Mouse (Mus musculus): Measurements from ENCODE around the gene Klf11. TPM values are rescaled to one million over a fixed set of nuclear protein-coding genes. Genes with fewer than 3 reads are reported as not detected.

The Klf11 gene
- total RNA-seq, 2 experiments from 2014 or later: 7.9 to 11.8 TPM

DNA sequence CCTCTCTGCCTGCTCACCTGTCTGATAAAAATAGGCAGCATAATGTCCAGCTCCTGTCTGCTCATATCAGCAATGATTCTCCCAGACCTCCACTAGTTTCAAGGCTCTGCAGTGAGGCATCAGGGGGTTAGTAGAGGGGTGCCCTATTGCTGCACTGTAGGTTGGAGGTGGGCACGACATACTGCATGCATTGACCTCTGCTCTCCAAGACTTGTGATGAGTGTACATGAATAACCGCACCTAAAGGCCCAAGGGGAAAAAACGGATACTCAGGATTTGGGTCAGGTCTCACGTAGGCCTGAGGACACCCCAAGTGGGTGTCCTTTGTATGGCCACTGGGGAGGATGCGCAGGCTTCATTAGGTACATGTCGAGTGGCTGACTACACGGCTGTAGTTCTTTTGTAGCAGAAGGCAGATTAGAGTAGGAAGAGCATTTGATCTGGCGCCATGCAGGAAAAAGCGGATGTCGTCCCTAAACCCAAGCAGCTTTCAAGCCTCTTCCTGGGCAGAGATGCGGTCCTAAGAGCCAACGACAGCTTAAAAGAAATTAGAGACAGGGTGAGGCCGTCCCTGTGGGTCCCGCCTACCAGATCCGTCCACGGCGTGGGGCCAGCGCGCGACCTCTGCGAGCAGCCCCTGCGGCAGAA lies 535 bp upstream of the Klf11 start:
- no peak for ATAC-seq (replicated peaks; ENCODE audit: low FRiP score, poor library complexity, severe bottlenecking)

DNA sequence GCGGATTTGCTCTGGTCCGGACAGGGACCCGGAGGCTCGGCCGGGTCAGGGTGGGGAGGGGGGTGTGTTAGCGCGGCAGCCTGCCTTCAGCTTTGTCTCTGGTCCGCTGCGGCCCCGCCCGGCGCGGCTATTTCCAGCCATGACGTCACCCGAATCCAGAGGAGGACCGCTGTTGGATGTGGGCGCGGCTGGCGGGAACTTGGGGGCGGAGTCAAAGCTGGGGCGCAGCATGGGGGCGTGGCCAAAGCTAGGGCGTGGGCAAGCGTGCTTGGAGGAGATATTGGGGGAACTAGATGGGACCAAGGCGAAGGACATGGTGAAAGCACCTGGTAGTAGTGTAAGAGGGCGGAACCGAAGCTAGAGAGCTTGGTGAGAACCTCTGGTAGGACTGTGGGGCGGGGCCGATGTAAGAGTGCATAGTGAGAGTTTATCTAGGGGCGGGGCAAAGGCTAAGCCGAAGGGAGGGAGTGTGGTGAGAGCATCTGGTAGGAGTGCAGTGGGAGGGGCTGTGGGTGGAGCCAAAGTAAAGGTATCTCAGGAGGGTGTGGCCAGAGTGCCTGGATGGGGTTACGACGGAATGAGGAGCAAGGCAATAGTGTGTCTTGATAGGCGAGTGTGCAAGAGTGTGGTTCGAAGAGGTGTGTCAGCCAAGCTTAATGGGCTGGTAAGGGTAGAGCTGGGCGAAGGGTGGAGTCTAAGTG lies 718 bp downstream of the Klf11 start:
- ATAC-seq (replicated peaks; ENCODE audit: low FRiP score, poor library complexity, severe bottlenecking): peak; percentile 81

DNA sequence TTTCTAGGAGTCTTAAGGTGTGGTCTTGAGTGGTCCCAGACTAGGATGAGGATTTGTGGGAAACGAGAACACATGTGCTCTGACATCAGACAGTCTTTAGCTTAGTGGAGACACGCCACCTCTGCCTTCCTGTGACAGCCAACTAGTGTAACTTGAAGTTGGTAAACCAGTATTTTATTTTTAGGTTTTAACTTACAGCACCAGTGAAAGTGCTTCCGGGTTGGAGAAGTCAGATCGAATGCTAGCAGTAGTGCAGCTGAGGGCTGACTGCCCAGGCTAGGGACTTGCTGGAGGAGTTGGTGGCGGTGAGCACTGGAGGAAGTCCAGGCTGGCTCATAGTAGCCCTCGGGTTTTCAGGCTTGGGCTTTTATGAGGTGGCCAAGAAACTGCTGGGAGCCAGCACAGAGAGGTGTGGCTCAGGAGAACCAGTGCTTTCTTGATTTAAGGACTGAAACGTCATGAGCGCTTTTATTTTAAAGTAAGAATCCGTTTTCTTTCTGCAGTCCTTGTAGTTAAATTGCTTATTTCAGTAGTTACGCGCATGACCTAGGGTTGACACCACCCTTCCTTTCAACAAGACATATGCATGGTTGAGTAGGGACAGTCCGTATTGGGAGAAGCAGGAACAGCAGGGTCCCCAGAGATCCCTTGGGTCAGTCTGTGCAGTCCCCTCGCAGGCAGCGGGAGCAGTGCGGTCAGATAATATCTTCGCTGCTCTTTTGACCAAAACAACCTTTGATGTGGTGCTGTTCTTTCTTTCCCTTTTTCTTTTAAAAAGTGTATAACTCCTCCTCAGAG lies 3.2 kb downstream of the Klf11 start:
- ATAC-seq (replicated peaks; ENCODE audit: low FRiP score, poor library complexity, severe bottlenecking): no peak

DNA sequence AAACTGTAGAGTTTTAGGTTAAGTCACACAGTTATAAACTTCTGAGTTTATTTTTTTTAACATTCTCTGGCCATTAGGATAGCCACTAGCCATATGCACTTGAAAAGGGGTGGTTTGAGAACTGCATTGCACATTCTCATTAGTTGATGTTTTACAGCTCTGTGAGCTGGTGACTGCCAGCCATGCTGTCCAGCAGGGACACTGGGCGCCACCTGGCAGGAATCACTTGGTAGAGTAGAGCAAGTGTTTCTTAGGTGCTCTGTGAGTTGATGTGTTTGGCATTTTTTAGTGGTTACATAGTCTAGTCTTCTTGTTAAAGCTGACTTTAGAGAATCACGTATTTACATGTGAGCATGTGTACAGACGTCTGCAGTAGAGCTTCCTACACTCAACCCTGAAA lies 5.4 kb downstream of the Klf11 start:
- no peak for ATAC-seq (replicated peaks; ENCODE audit: low FRiP score, poor library complexity, severe bottlenecking)

DNA sequence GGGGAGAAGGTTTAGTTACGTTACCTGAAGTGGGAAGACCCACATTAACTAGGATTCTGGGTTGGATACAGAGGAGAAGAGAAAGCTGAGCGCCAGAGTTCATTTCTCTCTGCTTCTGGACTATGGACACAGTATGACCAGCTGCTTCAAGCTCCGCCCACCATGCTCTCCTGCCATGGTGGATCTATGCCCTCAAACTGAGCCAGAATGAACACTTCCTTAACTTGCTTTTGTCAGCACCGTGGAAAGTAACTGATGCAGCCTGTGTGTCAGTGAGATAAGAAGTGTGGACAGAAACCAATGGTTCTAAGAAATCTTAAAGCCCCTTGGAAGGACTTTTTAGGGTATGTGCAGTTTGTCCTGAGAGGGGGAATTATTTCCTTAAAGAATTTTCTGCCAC lies 7.9 kb downstream of the Klf11 start:
- ATAC-seq (replicated peaks; ENCODE audit: low FRiP score, poor library complexity, severe bottlenecking): no peak

DNA sequence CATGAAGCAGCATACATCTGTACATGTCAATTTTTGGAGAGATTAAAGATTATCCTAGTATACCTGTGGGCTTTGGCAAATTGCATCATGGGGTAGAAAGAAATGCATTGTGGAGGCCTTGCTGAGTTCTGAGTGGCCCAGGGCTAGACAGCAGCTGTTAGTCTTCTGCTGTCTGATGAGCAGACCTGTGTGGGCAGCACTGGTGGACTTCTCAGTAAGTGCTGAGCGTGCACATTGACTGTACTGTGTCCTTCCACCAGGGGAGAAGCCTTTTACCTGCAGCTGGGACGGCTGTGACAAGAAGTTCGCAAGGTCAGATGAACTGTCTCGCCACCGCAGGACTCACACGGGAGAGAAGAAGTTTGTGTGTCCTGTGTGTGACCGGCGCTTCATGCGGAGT lies 8.8 kb downstream of the Klf11 start:
- no peak for ATAC-seq (replicated peaks; ENCODE audit: low FRiP score, poor library complexity, severe bottlenecking)

DNA sequence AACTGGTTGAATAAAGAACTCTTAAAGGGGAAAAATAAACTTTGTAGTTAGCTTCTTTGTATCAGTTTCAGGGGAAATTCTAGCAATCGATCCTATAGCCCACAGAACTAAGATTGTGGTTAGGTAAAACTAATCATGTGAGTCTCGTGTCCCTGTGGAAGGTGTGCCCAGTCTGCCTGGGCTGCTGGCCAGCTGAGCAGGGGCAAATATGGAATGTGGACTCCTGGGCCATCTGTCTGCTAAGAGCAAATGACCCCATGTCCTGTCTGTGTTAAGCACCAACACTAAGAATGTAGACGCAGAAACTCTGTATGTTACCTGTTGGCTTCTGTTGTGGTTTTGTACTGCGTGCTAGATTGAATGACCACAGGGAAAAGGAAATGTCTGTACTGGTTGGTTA lies 10.0 kb downstream of the Klf11 start:
- ATAC-seq (replicated peaks; ENCODE audit: low FRiP score, poor library complexity, severe bottlenecking): no peak

DNA sequence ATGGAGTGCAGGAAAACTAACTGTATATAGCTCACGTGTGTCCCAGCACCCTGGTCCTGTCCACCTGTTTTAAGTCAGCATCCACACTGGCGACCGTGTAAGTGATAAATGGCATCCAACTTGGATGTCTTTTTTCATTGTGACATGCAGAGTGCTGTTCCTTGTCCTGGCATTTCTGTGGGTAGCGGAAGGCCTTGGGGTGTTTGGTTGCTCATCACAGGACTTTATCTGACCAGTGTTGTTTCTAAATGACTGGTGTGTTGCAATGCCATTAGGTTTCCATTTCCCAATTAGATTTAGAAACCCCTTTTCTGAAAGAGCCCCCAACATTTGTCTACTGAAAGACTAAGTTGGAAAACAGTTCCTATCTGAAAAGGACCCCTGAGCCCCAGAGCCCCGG lies 11.1 kb downstream of the Klf11 start:
- ATAC-seq (replicated peaks; ENCODE audit: low FRiP score, poor library complexity, severe bottlenecking): no peak

DNA sequence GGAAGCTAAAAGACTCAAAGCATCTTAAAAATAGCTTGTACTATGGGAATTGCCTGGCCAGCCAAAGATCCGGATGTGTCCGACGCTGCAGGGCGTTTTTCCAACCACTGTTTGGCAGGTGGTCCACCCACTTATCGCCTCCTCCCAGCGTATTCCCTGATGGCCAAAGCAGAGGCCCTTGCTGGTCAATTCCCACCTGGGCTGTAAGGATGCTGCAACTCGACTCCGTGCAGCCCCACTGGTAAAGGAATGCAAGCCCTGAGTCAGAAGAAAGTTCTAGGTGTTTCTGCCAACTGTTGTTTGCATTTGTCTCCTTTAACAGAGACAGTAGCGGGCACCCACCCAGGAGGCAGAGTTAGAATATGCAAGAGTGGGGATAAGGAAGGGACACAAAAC lies 29.0 kb downstream of the Klf11 start:
- no peak for ATAC-seq (replicated peaks; ENCODE audit: low FRiP score, poor library complexity, severe bottlenecking)

DNA sequence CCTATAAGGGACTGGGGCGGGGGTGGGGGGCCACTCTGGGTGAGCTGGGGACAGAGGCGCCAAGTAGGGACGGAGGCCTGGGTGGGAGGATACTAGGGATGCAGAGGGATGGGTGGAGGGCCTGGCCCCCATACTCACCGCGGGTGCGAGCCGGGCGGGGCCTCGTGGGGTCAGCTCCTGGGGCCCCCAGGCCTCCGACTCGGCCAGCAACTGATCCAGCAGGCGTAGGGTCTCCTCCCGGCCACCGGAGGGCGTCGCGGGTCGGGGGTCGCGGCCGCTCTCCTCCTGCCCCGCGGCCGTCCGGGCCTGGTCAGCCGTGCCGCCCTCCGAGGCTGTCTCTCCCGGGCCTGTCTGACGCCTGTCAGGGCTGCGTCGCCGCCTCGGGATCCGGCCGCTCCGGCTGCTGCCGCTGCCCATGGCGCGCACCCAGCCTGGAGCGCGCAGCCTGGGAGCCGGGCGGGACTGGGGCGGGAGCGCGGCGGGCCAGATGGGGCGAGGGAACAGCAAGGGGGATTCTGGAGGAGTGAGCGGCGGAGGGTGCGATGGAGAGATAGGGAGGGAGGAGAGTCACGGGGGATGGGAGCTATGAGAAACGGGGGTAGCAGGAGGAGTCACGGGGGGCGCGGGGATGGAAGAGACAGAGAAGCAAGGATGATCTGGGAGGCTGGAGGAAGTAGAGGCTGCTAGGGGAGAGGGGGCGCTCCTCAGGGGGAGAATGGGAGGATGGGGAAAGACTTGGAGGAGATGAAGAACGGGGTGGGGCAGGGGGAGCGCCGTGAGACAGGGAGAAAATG lies 29.6 kb downstream of the Klf11 start:
- no peak for ATAC-seq (replicated peaks; ENCODE audit: low FRiP score, poor library complexity, severe bottlenecking)

DNA sequence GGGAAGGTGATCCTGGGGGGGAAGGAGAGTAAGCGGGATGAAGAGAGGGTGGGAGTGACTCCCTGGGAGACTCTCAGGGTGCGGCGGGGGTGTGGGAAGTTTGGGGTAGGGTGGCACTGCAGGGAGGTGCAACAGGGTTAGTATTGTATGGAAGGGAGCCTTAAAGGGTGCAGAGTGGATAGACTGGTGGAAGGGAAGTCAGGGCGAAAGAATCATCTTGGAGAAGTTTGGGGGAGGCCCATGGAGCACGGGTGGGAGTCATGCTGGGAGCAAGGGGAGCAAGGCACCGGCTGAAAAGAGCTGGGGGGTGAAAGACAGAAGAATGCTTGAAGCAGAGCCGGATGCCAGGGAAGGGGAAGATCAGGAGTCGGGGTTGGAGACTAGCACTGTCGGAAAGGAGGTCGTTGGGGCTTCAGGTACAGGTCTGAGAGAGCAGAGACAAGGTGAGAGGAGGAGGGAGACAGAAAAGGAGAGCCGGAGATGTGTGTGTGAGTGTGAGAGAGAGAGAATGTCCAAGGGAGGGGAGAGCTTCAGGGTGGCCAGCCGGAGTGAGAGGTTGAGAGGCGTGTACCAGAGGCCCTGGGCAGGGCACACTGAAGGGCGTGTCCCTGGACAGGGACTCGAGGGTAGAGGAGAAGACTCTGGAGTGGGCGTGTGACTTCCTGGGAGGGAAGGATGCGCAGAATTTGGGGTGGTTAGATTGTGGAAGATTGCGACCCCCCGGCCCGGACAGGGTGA lies 30.4 kb downstream of the Klf11 start, which contains the start of gene Cys1:
TSS of gene Cys1 (minus strand) at position 528 of the 738 bp plus-strand sequence.
- ATAC-seq (replicated peaks; ENCODE audit: low FRiP score, poor library complexity, severe bottlenecking): peak; percentile 80

DNA sequence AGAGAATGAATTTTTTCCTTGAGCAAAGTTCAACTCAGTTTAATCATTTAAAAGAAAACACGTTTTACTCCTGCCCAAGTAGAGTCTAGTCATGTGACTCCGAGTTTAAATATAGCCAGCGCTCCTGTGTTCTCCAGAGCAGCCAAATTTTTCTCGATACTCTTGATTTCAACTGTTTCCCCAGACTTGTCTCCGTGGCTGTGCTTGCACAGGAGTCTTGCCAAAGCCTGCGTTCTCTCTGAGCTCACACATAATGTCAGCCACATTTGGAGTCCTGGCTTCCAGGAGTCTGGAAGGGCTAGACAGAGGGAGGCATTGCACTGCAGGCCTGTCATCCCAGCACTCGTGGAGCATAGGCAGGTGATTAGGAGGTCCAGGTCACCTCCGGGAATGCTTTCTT lies 31.5 kb downstream of the Klf11 start:
- no peak for ATAC-seq (replicated peaks; ENCODE audit: low FRiP score, poor library complexity, severe bottlenecking)

DNA sequence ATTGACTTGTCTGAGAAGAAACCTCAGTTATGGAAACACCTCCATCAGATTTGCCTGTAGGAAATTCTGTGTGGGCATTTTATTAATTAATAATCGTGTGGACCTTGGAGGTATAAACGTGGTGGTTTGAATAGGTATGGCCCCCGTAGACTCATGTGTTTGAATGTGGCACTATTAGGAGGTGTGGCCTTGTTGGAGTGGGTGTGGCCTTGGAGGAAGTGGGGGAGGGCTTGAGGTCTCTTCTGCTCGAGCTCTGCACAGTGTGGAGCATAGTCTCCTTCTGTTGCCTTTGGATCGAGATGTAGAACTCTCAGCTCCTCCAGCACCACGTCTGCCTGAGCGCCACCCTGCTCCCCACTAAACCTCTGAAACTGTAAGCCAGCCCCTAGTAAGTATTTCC lies 32.4 kb downstream of the Klf11 start:
- ATAC-seq (replicated peaks; ENCODE audit: low FRiP score, poor library complexity, severe bottlenecking): no peak

DNA sequence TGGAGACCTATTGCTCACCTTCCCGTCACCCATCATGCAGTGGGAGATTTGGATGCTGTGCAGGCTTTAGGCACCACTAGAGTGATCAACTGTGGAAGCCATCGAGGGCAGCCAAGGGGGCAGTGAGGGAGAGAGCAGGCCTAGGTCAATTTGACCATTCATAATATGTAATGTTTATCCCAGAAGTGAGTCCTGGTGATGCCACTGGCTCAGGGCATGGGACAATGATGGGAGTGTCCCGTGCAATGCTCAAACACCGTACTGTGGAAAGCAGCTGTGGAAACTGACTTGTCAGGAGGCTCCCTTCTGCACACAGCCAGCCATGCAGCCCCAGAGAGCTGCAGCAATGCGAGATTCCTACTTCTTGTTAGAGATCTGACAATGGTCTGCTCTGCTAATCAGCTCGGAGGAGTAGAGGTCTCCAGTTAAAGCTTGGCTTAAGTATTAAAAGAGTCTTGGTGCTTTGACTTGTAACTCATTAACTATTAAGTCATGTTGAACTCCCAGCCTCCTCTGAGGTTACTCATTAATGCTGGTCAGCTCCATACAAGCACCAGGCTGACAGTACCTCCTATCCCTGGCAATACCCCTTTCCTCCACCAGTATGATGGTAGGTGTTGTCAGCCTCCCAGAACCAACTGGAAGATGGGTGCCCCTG lies 35.1 kb downstream of the Klf11 start:
- no peak for ATAC-seq (replicated peaks; ENCODE audit: low FRiP score, poor library complexity, severe bottlenecking)

DNA sequence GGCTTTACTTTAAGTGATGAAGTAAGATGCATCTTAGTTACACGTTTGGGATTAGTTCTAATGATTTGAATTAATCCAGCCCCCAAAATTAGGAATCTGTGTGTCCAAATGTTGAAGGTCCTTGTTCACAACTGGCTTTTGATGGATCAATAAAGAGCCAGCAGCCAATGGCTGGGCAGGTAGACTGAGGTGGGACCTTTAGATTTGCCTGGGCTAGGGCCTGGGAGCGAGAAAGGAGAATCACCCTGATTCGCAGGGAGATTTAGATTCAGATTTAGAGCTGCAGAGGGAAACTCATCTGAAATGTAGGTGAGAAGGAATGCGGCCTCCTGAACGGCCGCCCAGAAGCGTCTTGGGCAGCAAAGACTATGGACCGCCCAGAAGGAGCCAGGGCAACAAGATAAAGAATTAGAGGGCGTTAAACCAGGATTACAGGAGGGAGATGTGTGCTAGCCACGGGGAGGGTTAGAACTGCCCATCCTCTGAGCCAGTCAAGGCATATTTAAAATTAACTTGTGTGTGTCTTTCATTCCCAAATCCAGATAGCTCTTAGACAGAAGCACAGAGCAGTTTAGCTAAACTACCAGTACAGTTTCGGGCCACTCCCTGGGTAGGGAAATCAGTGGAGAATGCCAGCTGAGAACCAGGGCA lies 35.7 kb downstream of the Klf11 start:
- no peak for ATAC-seq (replicated peaks; ENCODE audit: low FRiP score, poor library complexity, severe bottlenecking)

DNA sequence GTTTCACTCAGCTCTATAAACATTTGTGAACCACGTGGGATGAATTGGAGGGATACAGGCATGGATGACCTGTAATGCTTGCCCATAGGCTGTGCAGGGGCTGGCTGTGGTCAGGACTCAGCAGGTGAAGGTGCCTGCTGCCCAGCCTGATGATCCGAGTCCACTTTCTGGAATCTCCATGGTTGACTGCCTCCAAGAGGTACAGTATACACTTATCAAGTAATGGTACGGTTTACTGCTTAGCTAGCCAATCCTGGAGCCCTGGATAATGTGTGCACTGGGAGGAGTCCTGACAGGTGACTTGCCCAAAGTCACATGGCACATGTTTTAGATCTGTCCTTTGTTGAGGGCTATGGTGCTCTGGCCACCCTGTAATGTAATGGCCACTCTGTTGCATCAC lies 39.3 kb downstream of the Klf11 start:
- no peak for ATAC-seq (replicated peaks; ENCODE audit: low FRiP score, poor library complexity, severe bottlenecking)

DNA sequence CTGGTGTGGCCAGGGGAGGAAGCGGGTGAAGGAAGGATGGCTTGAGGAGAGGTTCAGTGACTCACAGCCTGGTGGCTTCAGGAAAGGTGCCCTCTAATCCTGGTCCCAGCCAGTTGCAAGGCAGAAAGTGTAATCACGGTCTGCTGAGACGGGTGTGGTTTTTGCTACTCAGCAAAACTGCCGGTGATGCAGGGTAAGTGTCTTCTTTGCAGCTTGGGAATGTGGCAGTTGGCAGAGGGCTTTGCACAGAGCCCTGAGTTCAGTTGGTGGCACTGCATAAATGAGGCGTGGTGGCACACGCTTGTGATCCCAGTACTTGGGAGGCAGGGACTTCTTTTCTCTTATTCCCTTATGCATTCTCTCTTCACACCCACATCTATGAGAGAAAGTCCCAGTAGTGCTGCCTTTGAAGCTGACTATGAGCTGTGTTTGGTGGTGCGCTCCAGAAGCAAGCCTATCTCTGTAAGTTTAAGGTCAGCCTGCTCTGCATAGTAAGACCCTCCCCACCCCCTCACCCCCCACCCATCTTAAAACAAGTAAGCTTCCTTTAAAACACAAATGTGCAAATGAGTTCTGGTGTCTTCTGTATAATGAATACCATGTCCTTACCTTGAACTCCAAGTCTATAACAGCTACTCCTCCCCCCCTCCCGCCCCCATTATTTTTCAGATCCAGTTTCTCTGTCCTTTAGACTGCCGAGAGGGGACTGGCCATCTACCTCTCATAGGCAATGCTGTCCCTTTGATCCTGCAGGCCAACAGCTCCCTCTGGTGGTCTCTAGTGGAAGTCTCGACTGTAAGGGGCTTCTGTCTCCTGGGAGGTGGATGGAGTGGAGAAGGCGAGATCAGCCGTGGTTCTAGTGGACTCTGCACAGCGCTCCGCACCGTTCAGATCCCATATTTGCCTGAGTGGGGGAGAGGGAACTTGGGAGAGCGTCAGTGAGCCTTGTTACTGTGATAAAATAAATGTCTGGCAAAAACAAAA lies 45.7 kb downstream of the Klf11 start:
- peak; percentile 91 for ATAC-seq (replicated peaks; ENCODE audit: low FRiP score, poor library complexity, severe bottlenecking)

Measured in erythroblast, adult 5-6 weeks (primary cell).